Mouse (Mus musculus) heart, adult 2 months (tissue): ENCODE data around the gene Rps6kc1.

Source experiments
- CTCF ChIP-seq: fragments of 200-600 bp; IDR thresholded peaks from 2 replicates; pipeline ENCODE4 v1.8.1; 2022; ENCODE audit warnings: antibody characterized with exemption, mild to moderate bottlenecking, moderate library complexity
- EP300 ChIP-seq: fragments of 200-500 bp; IDR thresholded peaks from 2 replicates; pipeline ENCODE4 v1.6.1; 2011; ENCODE audit warnings: low read depth, low read length, control low read depth; ENCODE audit not compliant: insufficient read depth

- TF ChIP-seq CTCF = no peak
- TF ChIP-seq EP300 = no peak
Measured at GRCm38 (mm10) chr1:190834201-190834907, 77.2 kb downstream of the Rps6kc1 start.
